Mouse (Mus musculus) testis, postnatal 14 days (tissue): ENCODE results near the gene Cdh3.
"Not testable (repeated sequence)": the region's sequence is repeated elsewhere in the genome, so short reads cannot be mapped to it uniquely, and the experiment has no call there.

Source experiments
- DNase-seq: peaks from one replicate; pipeline ENCODE4 v3.0.0; 2021; ENCODE audit warnings: low spot score

Gene Cdh3

GRCm38 (mm10) chr8:106571551-106572172, 61.0 kb downstream of the Cdh3 start:
- DNase-seq: no peak

DNA sequence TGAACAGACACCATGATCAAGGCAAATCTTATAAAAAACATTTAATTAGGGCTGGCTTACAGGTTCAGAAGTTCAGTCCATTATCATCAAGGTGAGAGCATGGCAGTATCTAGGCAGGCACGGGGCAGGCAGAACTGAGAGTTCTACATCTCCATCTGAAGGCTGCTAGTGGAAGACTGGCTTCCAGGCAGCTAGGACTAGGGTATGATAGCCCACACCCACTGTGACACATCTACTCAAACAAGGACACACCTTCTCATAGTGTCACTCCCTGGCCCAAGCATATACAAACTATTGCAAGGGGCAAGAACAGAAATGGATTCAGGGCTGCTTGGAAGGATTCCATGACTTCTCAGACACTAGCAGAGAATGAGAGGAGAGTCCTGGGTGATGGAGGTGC, 61.5 kb downstream of the Cdh3 start:
- not testable (repeated sequence) for DNase-seq

- DNase-seq: not testable (repeated sequence)
Measured at GRCm38 (mm10) chr8:106573168-106573567, 62.5 kb downstream of the Cdh3 start, which contains the start of gene Gm10073. TSS of gene Gm10073 (minus strand) at chr8:106573461.

DNA sequence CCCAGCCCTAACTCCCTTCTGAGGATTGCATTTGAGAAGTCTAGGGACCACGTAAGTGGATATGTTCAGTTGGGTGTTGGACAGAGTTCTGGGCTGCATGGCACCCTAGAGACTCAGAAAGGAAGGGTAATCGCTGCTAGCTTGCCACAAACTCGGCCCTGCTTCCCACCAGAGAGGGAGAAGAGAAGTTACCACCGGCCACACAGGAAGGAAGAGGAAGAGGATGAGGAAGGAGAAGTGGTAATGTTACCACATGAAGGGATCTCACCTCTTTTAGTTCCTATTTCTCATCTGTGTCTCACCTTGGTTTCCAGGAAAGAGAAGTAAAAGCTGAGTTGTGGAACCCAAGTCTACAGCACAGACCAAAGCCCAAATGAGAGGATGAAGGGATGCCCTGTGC, 63.6 kb downstream of the Cdh3 start:
- DNase-seq: no peak

GRCm38 (mm10) chr8:106576849-106577555, 66.3 kb downstream of the Cdh3 start:
- DNase-seq: no peak

- DNase-seq: no peak
Measured at GRCm38 (mm10) chr8:106579510-106579909, 68.8 kb downstream of the Cdh3 start.

GRCm38 (mm10) chr8:106581344-106582088, 70.8 kb downstream of the Cdh3 start:
- no peak for DNase-seq

DNA sequence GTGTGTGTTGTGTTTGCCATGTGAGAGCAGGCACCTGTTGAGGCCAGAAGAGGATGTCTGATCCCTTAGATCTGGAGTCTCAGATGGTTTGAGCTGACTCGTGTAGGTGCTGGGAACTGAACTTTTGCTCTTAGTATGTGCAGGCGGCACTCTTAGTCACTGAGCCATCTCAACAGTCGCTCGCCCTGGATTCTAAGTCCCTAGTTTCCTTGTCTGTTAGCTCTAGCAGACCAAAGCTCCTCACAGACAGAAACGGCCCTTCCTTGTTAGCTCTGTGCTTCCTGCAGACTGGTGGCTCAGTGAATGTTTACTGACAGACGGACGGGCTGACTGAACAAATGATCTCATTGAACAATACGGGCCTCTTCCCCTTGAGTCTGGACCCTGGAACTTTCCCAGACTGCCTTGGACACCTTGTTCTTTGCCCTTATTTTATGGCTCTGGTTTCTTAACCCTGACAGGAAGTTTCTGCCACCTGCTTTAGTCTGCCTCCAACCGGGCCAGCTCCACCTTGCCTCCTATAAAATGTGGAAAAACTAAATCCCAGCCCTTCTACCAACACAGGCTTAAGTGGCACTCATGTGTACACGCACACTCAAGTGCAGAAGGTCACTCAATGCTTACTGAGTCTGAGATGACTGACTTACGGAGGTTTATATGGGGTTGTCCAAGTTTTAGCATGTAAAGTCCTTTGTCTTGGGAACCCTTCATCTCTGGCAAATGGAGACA, 74.4 kb downstream of the Cdh3 start:
- no peak for DNase-seq

DNA sequence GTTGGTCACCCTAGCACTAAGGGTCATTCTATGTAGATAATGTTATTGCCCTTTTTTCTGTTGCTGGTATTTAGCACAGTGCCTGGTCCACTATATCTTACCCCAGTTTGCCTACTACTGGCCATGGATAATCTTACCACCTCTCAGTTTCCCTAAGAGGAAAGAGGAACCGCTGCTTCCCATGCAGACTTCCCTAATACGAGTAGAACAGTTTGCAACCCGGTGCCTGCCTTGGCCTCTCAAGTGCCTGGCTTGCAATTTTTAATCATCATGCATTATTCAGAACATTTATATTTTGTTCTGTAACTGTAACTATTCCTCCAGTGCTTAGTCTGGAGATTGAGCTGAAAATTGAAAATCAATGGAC, 75.0 kb downstream of the Cdh3 start:
- no peak for DNase-seq

DNA sequence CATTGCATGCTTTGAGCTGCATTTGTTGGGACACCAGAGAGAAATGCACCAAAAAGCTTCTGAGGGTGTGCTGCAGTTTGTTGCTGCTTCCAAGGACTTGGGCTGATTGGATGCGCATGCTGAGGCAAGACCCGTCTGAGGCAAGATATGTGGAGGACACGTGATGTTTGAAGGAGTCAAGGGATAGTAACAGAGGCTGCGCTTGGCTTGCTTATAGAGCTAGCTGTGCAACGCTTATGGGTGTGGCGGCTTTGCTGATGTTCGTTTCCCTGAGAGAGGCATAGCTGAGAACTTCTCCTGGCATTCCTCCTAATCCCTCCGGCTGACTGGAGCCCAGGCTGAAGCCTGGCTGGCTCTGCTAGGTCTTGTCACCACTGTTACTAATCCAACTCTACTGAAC, 76.2 kb downstream of the Cdh3 start:
- DNase-seq: no peak

DNA sequence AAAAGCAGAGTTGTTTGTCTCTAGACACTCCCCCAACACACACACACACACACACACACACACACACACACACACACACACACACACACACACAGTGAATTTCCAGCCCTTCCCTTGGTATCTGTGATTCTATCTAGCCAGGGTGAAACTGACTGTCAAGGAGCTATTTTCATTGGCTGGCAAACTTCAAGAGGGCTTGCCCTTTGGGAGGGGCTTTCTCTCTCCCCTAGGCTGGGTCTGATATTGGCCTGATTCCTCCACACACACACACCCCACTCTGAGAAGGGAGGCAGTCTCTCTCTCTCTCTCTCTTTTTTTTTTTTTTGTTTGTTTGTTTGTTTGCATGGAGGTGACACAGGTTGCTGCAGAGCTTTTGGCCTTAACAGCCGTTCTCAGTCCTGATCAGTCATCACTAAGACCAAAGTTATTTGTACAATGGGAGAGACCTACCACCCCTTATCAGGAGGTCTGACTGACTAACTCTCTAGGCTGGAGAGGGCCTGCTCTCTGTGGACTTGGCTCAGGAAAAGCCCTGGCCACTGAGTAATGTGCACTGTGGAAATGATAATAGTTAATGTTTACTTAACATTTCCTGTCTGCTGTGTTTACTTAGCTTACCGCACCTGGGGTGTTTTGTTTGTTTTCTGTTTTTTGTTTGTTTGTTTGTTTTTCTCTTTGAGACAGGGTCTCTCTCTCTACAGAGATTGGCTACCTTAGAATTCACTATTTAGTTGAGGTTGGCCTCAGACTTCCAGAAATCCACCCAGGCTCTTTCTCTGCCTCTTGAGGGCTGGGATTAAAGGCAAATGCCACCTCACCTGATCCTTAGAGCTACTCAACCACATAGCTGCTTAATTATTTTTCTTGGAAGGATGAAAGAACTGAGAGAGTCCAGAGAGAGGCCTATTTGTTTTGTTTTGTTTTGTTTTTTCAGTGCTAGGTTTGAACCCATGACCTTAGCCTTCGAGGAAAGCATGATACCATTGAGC, 78.0 kb downstream of the Cdh3 start:
- DNase-seq: no peak

DNA sequence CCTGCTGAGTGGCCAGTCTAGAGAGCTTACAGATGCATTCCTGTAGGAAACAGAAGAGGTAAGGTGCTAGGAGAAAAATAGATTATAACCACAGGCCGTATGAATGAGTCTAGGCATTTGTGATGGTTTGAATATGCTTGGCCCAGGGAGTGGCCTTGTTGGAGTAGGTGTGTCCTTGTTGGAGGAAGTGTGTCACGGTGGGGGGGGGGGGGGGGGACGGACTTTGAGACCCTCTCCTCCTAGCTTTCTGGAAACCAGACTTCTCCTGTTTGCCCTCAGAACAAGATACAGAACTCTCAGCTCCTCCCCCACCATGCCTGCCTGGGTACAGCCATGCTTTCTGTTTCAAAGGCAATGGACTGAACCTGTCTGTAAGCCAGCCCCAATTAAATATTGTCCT, 81.8 kb downstream of the Cdh3 start:
- no peak for DNase-seq

GRCm38 (mm10) chr8:106595623-106596022, 84.9 kb downstream of the Cdh3 start:
- DNase-seq: not testable (repeated sequence)

DNA sequence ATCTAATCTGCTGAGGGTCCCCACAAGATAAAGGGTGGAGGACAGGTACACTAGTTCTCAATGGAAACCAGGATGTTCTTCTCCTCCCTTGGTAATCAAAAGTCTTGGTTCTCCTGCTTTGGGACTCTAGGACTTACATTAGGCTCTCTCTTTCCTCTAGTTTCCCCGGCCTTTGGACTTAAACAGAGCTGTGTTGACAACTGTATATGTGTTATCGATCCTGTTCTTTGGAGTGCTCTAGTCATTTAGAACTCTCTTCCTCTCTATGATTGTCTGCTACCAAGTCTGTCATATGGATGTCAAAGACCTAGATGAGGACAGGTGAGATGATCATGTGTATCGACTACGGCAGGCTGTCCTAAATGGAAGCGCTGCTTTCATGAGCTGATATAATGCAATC, 86.4 kb downstream of the Cdh3 start:
- no peak for DNase-seq

- DNase-seq: no peak
Measured at GRCm38 (mm10) chr8:106599265-106599979, 88.7 kb downstream of the Cdh3 start.

DNA sequence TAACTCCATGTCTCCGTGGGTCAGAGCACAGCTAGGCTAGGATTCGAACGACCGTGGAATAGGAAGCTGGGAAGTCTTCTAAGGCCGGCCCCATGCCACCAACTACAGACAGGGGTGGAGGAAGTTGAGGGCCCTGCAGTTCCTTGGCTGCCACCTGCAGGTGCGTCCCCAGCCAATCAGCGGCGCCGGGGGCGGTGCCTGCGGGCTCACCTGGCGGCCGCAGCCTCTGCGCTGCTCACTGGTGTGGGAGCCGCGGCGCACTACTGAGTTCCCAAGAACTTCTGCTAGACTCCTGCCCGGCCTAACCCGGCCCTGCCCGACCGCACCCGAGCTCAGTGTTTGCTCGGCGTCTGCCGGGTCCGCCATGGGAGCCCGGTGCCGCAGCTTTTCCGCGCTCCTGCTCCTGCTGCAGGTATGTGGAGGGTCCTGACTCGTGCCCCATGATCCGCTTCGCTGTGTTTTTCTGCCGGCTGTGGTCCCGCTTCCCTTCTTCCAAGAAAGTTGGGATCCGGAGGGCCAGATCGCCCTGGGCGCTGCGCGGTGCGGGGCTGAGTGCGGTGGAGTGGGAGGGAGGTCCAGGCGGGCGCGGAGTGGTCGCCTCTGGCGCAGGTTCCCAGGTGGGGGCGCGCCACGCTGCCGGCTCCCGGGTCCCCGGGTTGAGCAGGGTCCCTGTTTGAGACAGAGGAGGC, 92.6 kb downstream of the Cdh3 start, which contains the start of gene Cdh1:
Gene Cdh1, plus strand, starts transcription at position 221 of the 689 bp plus-strand sequence.
- DNase-seq: peak; percentile 69

GRCm38 (mm10) chr8:106603933-106604332, 93.2 kb downstream of the Cdh3 start:
- peak; percentile 12 for DNase-seq

DNA sequence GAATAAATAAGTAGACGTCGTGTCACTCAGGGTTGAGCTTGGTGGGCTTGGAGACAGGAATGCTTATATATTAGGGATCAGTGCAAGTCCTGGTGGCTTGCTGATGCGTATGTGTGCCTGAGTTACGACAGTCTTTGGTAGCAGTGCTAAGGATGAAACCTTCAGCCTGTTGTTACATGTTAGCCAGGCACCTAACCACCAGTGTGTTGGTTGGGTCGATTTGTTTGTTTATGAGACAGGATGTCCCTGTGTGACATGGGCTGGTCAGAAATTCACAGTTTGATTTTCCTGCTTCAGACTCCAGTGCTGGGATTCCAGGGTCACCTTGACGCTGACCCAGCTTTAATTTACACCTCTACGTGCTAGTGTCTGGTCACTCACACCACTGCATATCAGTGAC, 95.0 kb downstream of the Cdh3 start:
- DNase-seq: no peak

DNA sequence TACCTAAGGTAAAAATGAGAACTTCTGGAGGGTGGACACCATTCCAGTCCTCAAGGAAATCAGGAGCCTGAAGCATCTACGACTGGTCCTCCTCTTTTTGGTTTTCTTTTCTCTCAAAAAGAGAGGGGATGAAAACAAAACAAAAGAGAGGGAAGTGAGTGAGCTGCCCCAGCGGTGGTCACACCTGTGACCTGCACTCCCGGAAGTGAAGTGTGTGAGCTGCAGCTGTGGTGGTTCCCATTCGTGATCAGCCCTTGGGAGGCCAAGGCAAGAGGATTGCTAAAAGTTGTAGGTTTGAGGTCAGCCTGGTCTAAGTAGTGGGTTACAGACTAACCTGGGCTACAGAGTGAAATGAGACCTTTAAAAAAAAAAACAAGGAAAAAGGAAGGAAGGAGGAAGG, 95.4 kb downstream of the Cdh3 start:
- no peak for DNase-seq

GRCm38 (mm10) chr8:106606601-106607145, 96.0 kb downstream of the Cdh3 start:
- no peak for DNase-seq
